Mouse (Mus musculus): ENCODE data around the gene Hhip.
"Not testable (repeated sequence)": the region's sequence is repeated elsewhere in the genome, so short reads cannot be mapped to it uniquely, and the experiment has no call there.

Gene Hhip

GRCm38 (mm10) chr8:79992121-79992848, 65.5 kb downstream of the Hhip start:
- DNase-seq = no peak

DNA sequence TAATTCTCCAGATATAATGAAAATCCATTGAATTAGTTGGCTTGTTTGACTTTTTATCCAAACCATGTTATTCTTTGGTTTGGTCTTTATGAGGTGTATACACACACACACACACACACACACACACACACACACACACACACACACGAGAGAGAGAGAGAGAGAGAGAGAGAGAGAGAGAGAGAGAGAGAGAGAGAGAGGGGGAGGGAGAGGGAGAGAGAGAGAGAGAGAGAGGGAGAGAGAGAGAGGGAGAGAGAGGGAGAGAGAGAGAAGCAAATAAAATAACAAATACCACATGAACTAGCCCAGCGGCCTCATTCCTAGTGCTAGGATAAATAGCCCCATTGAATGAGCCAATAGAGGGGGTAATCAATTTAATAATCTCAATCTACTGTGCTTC, 66.4 kb downstream of the Hhip start:
- DNase-seq = not testable (repeated sequence)

DNA sequence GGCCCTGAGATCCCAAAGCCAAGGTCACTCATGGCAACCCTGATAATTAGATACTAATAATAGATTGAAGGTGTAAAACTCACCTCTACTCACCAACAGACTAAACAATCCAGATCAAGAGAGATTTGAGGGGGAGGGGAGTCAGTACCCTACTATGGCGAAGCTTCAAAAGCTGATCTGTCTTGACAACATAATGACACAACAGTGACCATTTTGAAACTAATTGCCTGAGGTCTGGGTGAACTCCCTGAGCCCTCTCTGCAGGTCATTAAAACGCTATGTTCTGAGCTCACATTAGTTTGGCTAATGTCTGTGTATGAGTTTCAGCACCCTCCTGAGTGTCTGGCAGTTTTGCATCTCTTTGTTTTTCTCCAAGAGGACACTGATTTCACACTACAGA, 72.9 kb downstream of the Hhip start:
- DNase-seq = no peak

DNA sequence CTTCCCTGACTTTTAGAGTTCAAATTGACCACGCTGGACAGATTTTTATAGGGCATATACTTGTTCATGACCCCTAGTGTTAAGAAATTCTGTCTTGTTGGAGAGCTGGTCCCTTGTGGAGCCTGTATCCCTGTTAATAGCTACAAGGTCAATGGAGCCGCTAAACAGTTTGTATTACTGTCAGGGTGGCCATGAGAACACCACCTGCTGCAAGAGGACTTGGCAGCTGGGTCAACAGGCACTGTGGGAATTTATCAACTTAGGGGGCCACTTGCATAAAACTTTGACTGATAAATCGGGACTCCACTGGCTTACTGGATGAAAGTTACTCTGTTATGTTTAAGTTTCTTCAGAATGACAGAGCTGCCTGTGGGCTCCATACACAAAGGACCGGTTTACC, 75.7 kb downstream of the Hhip start:
- no peak for DNase-seq

DNA sequence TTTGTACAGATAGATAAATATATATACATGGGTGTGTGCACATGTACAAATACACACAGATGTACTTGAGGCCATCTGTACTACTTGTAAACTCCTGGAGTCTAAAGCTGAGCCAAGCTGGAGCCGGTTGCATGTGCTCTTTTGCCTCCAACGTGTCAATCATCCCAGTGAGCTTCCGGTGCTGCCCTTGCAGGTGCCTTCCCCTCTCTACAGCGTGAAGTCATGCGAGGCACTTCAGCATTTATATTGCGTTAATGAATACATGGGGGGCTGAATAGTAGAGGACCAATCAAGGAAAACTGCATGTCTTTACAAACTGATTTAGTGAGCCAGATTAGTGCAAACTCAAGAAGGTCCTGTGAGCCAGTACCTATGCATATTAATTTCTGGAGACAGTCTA, 91.6 kb downstream of the Hhip start:
- DNase-seq = no peak

DNA sequence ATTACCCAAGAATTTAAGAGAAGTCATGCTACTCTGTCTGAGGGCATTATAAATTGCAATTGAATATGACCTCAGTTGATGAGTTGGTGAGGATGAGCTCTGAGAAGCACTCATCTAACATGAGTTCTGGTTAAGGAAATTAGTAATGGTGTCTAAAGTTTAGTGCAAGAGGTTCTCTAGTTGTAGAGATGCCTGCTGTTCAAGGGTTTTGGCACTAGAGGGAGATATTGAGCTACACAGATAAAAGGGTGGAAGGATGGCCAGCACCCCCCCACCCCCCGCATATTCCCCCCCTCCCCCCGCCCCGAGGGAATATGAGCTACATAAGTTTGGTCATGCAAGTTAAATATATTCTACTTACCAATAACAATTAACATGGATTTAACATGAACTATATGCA, 104.9 kb downstream of the Hhip start:
- DNase-seq = no peak

GRCm38 (mm10) chr8:79950376-79950775, 107.4 kb downstream of the Hhip start:
- DNase-seq = no peak

DNA sequence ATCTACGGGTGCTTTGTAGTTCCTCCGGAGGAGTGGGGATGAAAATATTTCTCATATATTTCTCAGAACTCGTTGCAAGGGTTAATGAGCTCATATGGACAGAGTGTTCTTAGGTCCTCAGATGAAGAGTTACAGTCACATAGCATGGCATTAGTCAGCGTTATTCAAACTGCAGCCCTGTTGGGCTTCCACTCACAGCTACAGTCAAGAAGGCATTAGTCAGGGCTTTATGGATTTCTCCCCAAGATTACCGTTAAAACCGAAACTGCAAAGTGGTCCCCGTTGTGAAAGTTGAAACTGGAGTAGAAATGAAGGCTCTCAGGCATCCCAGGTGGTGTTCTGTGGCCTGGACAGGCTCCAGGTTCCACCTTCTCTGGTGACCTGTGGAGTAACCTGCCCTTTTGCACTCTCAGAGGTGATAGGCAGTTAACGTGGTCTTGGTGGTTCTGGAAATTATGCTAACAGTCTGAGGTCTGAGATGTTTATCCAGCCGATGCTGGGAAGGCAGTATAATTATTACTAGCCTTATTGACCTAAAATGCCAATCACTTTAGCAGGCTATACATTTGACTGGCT, 112.2 kb downstream of the Hhip start:
- no peak for DNase-seq

- DNase-seq = no peak
Observed at GRCm38 (mm10) chr8:79941070-79941469, 116.7 kb downstream of the Hhip start.

- no peak for DNase-seq
Observed at GRCm38 (mm10) chr8:79936856-79937445, 120.9 kb downstream of the Hhip start.

GRCm38 (mm10) chr8:79935793-79936192, 122.0 kb downstream of the Hhip start:
- no peak for DNase-seq

DNA sequence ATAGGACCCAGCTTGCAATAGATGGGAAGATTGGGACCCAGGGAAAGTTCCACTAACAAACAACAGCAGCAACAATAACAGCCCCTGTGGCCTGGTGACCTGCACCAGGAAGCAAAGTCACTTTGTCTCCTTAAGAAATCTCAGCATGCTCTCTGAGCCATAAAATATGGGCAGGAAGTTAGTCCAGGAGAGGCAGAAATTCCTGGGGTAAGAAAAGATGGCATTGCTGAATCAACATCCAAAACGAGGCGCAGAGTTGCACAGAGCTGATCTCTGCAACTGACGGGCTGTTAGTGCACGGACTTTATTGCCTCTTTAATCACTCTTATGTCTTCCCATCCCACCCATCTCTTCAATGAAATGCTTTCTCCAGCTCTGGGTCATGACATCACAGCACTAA, 128.6 kb downstream of the Hhip start:
- DNase-seq = no peak

GRCm38 (mm10) chr8:79917211-79917610, 140.6 kb downstream of the Hhip start:
- DNase-seq = no peak

Data from right cerebral cortex, adult 18-20 months (tissue).